Mouse (Mus musculus) lung, postnatal 14 days (tissue): Measurements from ENCODE around the gene Lrig3.

Experiments used
- DNase-seq: peaks from one replicate; pipeline ENCODE4 v3.0.0; 2021

Lrig3 gene

DNA sequence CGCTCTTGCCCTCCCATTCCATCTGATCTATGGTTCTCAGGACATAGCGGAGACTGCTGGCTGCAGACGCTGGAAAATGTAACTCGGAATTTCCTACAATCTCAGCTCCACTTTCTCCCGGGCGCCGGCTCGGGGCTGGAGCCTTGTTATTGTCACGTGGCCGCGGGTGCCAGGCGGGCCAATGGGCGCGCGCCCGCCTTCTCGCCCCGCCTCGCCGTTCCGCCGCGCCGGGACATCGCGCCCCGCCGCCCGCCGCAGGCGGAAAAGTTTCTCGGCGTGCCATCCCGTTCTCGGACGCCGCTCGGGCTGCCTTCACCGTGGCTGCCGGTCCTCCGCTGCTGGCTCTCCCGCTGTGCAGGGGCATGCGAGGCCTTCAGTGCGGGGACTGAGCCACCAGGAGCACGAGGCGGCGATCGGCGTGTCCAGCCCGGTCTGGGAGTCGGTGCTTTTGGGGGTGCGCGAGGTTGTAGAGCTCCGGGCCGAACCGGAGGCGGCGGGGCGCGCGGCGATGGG lies at the start of gene Lrig3:
Lrig3 (plus strand) TSS at position 201 of the 513 bp plus-strand sequence.
- peak; percentile 85 for DNase-seq

DNA sequence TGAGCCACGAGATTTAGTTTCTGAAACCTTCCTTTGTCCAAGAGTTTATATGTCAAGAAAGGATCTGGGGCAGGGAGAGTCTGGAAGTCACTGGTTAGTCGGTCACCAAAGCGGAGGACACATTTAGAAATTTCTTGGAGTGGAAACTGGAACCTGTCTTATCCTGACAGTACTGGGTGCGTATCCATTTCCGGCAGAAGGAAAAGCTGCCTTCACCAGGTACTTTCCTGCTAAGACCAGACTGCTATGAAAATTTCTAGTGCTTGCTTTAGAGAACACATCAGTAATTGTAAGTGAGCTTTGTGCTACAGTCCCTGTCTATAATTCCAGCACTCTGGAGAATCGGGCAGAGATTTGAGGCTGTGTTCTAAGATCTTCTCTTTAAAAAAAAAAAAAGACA lies 49.2 kb upstream of the Lrig3 start:
- DNase-seq: no peak

DNA sequence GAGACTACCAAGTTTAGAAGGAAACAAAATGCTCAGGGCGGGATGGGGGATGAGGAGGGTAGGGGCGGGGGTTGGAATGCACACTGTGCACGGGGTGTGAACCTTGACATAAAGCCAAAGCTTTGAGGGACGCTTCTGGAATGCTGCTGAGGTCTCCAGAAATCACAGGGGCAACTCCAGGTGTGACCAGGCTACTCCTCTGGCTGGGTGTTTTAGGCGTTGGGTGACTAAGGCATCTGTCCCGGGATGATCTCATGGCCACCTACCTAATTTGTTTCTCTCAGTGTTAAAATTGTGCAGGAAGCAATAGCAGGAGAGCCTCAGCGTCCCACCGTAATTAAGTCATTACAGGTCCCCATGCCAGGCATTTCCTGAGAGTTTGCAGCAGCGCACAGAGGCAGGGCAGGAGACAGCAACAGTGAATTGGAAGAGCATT lies 48.5 kb upstream of the Lrig3 start:
- no peak for DNase-seq

DNA sequence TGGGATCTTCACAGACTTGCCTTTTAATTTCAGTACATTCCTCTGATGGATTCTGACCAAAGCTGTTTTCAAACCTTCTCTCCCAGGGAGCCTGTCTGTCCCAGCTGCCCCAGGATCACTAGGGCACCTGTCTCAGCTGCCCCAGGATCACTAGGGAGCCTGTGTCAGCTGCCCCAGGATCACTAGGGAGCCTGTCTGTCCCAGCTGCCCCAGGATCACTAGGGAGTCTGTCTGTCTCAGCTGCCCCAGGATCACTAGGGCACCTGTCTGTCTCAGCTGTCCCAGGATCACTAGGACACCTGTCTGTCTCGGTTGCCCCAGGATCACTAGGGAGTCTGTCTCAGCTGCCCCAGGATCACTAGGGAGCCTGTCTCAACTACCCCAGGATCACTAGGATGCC lies 47.0 kb upstream of the Lrig3 start:
- DNase-seq: no peak

DNA sequence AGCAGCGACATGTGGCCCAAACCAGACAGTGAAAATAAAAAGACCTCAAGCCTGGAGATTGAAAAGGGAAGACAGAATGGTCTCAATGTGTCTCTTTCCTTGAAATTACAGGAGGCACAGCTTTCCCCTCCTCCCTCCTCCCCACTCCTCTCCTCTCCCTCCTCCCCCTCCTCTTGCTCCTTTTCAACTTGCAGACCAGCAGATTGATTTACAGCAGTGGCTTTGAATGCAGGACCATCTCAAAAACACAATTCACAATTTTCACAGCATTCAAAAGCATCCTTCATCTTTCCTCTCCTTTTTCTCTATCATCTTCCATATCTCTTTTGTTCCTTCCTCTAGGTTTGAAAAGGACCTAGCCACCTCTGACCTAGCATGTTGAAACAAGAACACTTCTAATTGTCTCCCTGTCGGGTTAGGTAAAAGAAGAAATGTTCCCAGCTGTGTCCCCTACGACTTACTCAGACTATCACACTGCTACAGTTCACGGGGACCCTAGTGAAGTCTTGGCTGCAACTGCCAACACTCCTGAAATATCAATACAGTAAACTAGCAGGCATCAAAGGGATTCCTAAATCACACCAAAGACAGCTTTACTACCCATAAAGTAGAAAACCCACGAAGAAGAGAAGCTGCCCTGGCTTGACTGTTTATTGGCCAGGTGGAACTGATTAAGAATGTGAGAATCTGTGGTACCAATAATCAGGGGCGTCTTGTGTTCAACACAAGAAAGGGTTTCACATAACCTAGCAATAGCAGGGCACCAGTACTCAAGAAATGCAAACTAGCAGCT lies 44.1 kb upstream of the Lrig3 start:
- DNase-seq: no peak

DNA sequence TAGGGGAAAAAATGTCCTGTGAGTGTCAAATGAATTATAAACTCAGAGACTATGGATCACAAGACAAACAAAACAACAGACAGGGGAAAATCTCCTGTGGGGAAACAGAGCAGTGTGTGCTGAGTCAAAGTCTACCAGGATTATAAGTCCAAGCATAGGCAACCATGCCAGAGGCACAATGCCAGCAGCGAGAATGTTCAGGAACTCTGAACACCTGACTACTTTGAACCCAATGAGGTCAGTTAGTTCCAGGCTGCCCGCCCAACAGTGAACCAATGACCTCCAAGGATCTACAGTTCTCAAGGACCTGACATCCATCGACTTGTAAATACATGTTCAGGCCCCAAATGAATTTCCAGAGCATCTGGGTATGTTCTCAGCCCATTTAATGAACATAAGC lies 36.0 kb upstream of the Lrig3 start:
- no peak for DNase-seq

DNA sequence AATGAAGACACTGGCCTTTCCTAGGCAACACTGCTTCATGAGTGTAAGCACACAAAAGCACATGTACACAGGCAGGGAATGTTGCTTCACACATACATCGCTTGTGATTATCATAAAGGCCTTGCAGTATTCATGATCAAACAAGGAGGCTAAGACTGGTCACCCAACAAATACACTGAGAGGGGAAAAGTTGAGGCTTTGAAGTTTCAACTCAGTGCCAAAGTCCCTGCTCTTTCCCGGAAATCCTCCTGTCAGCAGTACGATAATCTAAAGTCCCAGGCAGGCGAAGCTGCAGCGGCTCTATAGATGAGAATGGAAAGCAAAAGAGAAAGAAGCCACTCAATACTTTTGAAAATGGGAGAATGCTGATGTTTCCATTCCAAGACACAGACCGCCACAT lies 32.6 kb upstream of the Lrig3 start:
- no peak for DNase-seq

DNA sequence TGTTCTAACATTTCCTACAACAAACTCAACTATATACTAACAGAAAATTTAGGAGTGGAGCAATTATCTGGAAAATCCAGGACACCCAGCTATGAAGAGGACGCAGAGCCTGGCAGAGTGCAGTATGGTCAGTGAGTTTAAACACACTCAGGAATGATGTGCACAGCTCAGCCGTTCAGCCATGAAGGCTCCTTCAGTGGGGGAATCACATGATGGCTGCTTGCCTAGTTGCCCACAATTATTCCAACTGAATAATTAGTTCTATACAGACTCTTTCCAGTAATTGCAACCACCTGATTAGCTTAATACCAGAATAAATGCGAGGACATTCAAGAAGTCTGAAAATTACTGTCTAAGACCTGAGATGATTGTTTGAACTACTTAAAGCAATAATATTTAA lies 31.9 kb upstream of the Lrig3 start:
- DNase-seq: no peak

DNA sequence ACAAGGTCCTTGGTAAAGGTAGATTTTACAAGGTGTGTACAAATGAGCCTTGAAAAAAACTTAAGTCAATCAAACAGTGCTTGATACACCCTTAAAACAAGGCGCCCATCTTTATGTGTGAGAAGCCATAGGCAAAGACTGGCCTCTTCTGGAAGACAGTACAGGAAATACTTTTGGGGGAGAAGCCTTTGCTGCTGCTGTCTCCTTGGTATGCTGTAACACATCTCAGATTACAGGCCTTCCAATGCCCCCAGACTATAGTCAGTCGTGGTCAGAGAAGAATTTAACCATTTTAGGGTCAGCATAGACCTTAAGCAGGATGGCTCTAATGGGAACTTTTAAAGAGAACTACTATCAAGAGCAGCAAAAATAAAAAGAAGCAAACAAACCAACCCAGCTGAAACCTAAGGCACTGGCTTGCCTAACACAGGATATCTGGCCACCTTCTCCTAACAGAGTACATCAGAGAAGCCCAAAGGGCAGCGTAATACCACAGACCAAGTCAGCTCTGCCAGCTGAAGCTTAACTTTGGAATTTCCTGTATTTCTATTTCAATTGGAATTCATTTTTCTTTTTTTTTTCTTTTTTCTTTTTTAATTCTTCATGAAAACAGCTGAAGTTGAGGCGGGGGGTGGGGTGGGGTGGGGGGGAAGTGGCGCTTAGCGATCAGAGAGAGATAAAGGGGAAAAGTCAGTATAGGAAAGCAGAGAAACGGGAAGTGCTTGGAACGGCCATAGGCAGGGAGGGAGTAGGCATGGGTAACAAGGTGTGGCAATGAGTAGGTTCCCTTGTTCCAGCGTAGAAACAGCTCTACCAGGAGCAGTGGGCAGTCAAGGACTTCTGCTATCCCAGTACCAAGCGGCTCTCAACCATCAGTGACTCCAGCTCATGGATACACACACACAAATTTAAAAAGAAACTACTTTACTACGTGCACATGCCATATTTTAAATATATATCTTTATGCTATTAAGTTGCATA lies 28.2 kb upstream of the Lrig3 start:
- DNase-seq: no peak

DNA sequence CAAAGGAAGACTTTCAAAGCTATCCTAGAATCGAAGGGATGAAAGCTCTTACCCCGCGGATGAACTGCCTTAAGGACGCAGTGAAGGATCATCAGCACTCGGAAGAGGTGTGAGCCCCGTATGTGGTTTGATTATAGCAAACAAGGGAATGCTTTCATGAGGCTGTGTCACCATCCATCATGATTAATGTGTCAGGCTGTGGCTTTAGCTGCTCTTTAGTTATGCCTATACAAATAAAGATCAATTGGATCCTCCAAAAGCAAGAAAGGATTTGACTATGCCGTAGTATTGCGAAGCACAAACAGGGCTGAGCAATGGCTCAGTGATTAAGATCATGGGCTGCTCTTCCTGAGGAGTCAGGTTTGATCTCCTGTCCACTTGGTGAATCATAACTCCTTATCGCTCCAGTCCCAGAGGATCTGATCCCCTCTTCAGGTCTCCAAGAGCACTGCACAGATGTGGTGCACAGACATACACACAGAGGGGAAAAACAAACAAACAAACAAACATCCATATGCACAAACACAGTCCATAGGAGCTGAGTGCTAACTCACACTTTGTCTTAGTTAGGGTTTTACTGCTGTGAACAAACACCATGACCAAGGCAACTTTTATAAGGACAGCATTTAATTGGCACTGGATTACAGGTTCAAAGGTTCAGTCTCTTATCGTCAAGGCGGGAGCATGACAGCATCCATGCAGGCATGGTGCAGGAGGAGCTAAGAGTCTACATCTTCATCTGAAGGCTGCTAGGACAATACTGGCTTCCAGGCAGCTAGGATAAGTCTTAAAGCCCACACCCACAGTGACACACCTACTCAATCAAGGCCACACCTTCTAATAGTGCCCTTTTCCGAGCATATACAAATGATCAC lies 27.2 kb upstream of the Lrig3 start:
- DNase-seq: no peak

DNA sequence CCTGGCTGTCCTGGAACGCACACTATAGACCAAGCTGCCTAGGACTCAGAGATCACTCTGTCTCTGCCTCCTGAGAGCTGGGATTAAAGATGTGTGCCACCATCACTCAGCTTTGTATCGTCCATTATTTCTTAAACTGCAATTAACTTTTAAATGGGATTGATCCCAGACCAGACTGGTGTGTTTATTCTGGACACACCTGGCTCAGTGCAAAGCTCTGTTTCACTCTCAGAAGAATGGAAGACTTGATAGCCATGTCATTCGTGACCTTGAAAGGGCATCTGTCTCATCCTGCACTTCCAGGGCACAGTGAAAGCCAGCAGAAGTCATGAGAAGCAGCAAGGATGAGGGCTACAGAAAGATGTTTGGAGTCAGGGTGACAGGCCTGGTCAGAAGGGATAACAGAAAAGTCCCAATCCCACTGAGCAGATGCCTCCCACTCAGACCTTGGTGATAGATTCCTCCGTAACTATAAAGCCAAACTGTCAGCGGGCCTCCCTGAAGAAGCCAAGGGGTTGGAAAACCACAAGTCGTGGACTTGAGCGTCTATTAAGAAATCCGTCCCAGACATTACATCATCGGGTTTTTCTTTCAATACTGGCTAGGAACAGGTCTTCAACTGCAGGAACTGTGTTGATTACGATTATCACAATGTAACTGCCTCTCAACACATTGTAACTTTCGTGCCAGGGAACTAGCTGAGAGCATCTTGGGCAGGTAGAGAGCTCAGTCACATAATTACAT lies 25.5 kb upstream of the Lrig3 start:
- no peak for DNase-seq

DNA sequence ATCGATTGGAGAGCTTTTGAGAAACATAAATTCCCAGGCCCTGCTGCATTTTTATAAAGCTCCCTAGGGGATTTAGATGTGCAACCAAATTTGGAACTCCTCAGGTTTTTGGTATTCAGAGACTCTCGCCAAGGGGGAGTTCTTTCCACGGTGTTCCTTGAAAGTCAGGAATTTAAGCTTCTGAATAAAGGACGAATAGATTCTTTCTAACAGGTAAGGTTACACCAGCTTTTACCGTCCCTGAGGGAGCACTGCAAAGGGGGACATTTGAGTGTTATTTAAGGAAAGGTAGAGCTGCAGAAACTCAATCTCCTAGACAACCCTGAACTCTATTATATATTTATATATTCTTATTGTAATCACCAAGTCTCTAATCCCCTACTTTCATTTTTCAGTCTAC lies 22.9 kb upstream of the Lrig3 start:
- no peak for DNase-seq

DNA sequence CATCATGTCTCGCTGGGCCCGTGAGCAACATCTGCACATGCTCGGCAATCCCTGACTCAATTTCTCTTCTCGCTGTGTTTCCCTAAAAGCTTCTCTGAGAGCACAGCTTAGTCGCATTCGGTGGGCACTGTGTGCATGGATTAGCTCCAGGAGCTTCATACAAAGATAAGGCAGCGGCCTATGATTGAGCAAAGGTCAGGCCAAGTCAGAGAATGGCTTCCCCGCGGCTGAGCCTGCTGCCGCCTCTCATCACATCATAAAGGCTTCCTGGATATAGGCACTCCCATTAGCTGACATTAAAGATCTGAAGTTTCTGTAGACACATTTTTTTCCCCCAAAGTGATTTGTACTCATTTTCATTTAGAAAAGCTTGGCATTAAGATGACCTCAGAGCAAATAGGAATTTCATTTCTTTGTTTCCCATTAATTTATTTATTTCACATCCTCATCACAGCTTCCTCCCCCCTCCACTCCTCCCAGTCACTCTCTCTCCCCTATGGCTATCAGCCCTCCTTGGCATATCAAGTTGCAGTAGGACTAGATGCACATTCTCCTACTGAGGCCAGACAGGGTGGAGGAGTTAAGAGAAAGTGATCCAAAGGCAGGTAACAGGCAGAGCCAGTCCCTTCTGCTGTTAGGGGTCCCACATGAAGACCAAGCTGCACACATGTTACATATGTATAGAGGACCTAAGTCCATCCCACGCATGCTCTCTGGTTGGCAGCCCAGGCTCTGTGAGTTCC lies 21.0 kb upstream of the Lrig3 start:
- no peak for DNase-seq

DNA sequence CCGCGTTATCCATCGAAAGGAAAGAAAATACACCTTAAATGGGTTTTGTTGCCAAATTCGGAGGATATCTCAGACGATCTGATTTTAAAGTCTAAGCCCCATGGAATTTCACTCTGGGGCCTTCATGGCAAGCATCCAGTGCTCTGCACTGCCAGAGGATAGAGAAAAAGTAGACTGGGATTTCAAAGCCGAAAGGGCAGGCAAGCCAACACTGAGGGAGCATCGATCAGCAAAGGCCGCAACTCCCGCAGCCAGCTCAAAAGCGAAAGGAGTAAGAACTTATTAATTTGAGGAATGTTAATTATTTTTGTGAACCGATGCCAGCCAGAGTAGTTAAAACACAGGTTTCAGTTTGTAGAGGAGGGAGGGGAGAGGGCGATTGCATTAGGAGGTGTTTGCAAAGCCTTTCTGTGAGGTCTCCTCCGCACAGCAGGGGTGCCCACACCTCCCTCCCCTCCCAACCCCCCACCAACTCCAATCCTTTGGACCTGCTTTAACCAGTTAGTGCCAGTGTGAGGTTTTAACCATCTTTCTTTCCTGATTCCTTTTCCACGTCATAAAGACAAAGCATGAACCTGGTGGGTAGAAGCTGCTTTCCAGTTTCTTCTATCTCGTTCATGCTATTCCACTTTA lies 17.0 kb upstream of the Lrig3 start:
- DNase-seq: peak; percentile 13

DNA sequence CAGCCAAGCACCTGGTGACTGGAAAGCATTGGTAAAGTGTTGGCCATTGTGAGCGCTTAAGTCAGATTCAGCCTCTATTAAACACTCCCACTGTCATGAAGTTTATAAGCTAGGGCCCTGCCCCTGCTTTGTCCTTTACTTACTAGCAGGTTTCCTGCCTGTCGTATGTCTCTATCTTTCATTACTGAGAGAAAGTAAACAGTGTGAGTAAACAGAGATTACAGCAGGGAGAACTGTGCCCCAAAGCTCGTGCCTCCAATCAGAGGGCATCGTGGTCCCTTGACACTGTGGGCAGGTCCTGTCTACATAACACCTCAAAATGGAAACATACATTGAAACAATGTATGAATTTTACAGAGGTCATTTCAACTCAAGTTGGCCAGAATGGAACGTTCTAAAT lies 14.3 kb upstream of the Lrig3 start:
- no peak for DNase-seq

DNA sequence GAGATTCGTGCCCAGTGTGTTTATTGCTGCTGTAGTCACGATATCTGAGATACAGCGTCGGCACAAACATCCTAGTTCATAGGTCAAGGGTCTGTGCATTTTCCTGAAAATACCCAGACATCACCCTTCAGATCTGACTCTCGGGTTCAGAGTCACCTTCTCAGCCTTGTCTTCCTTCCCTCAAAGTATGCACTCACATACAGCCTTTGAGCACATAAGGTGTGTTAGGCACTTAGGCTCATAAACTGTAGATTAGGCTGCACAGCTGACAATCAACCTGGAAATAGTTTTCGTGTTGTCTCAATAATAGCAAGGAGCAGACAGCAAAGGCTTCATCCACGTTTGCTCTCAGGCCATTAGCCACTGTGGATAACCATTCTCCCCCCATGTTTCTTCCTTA lies 11.6 kb upstream of the Lrig3 start:
- no peak for DNase-seq

DNA sequence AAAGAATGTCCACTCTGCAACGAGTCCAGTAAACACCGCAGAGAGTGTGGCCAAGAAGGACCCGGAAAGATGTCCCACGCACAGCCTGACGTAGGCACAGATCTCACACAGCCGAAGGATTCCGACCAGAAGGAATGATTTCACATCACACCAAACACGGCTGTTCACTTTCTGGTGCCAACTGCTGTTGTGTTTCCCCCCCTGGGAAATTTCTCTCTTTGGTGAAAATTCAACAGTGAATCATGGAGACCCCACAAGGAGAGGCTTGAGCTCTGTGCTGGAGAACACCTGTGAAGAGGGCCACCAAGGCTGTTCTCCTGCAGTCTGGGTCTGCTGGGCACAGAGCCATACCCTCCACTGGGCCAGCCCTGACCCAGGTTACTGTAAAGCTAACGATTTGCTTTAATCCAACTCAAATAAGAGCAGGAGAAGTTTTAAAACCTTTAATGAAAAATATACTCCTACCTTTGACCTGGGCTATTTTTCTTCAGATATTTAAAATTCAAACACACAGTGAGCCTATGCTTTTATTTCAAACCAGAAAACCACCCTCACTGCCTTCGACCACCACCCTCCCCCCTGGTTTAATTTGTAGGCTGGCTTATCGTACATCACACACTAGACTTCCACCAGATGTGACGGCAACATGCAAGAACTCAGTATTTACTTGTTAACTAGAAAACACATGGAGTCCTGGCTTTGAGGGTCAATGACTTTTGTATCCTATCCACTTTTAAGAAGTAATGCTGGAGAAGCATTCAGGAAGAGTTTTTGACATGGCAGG lies 11.0 kb upstream of the Lrig3 start:
- DNase-seq: no peak

DNA sequence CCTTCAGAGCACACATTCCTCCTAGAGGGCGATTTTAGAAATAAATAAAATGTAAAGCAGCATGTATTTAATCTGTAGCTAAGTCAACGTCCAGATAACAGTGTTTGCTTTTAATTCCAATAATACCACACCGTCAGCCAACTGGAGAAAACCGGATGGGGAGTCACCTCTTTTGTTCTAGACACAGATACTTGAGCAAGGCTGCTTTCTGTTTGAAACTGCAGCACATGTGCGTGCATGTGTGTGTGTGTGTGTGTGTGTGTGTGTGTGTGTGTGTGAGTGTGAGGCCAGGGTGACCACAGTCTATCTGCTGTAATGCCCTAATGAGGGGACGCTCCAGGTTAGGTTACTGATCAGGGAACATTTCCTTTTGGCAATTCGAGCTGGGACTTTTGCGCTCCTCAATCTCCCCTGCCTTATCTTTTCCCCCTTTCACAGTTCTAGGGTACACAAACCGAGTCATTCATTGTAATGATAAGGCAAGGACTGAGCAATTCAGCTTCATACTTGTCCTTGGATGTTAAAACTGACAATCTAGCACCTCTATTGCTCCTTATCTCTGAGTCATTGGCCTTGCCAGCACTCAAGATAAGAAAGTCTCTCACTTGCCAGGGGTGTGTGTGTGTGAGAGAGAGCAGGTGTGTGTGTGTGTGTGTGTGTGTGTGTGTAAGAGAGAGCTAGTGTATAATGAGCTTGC lies 4.4 kb upstream of the Lrig3 start:
- DNase-seq: no peak

DNA sequence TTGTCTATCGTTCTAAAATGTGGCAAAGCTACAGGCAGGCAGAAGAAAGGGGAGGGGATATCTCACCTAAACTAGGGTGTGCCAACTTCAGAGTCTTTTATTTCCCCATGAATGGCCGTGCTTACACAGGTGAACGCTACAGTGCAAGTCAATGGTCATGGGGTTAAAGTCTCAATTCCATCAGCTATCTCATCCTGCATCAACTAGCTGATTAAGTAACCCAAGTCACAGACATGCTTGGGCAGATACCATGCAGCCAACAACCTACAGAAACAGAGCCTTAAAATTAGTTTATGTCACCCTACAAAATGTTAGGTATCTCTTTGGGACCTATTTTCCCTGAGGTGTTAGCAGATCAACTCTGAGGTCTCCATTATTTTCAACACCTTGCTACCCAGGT lies 1.3 kb upstream of the Lrig3 start:
- DNase-seq: no peak
